In genomic region chr19:8738911-8739310, GRCm38 (mm10) we compare ENCODE assay signal across 19 mouse cellular contexts. TPM values are rescaled to one million over a fixed set of nuclear protein-coding genes. Genes with fewer than 3 reads are reported as not detected.
"Had no signal": no experiment of that assay in that cellular context is flagged by ENCODE, and none has a peak within 500 bp of the region (broad histone marks: within the 10 kb centered on the region; RNA-seq: fewer than 3 reads in every experiment).

No protein-coding gene starts in this region.

- H3K27ac ChIP-seq: liver, embryonic 15.5 days; lung, embryonic 15.5 days; macrophage; midbrain, embryonic 12.5 days; neural tube, embryonic 12.5 days; stomach, embryonic 15.5 days; stomach, postnatal 0 days had no signal

- H3K4me2 ChIP-seq: liver, embryonic 15.5 days; lung, embryonic 15.5 days; midbrain, embryonic 12.5 days; neural tube, embryonic 12.5 days; stomach, embryonic 15.5 days had no signal

- DNase-seq: liver, postnatal 0 days; lung, adult 2 months; lung, postnatal 14 days; lung, postnatal 36 days; midbrain, embryonic 14.5 days; right cerebral cortex, postnatal 14 days; thymus, adult 2 months; thymus, postnatal 25 days; thymus, postnatal 4 days had no signal

- H3K4me3 ChIP-seq: liver, embryonic 15.5 days; lung, embryonic 15.5 days; megakaryocyte, embryonic 14.5 days; midbrain, embryonic 12.5 days; neural tube, embryonic 12.5 days; stomach, embryonic 15.5 days had no signal

- H3K9ac ChIP-seq: liver, embryonic 15.5 days; liver, postnatal 0 days; lung, embryonic 15.5 days; midbrain, embryonic 12.5 days; neural tube, embryonic 12.5 days; stomach, embryonic 15.5 days had no signal

- H3K9me3 ChIP-seq: liver, embryonic 15.5 days; lung, embryonic 15.5 days; megakaryocyte, embryonic 14.5 days; midbrain, embryonic 12.5 days; neural tube, embryonic 12.5 days; stomach, embryonic 15.5 days had no signal

- H3K27me3 ChIP-seq: liver, embryonic 15.5 days; lung, embryonic 15.5 days; megakaryocyte, embryonic 14.5 days; midbrain, embryonic 12.5 days; neural tube, embryonic 12.5 days; stomach, embryonic 15.5 days had no signal

- ATAC-seq: liver, postnatal 0 days; lung, postnatal 0 days had no signal

RNA-seq across cellular contexts. Expression of gene 1700092M07Rik, which starts 1.6 kb away (rescaled TPM):
- polyA plus RNA-seq: lung, adult 2 months; macrophage; spleen, adult 2 months; thymus, adult 2 months had no signal
